Mouse (Mus musculus): Measurements from ENCODE around the gene Ccdc12. TPM values are rescaled to one million over a fixed set of nuclear protein-coding genes. Genes with fewer than 3 reads are reported as not detected.

Gene Ccdc12
- polyA plus RNA-seq, 1 experiment = 124 TPM

- peak; percentile 50 for DNase-seq
- Histone ChIP-seq H3K4me1 (ENCODE audit: control insufficient read depth, insufficient read depth, low read length) (peaks cover 45% of the 10 kb centered on the region), H3K4me3 (replicated peaks; ENCODE audit: extremely low read depth, low read depth, low read length) (no peak overlapping the region)
- TF ChIP-seq POLR2A (IDR thresholded peaks at IDR 0.05; ENCODE audit: borderline replicate concordance, extremely low read depth, low read depth, low read length) = no peak
- 29% methylated on average over 4 of the region's 4 CpGs for WGBS
Measured at GRCm38 (mm10) chr9:110683574-110684099, 27.3 kb downstream of the Ccdc12 start.

DNA sequence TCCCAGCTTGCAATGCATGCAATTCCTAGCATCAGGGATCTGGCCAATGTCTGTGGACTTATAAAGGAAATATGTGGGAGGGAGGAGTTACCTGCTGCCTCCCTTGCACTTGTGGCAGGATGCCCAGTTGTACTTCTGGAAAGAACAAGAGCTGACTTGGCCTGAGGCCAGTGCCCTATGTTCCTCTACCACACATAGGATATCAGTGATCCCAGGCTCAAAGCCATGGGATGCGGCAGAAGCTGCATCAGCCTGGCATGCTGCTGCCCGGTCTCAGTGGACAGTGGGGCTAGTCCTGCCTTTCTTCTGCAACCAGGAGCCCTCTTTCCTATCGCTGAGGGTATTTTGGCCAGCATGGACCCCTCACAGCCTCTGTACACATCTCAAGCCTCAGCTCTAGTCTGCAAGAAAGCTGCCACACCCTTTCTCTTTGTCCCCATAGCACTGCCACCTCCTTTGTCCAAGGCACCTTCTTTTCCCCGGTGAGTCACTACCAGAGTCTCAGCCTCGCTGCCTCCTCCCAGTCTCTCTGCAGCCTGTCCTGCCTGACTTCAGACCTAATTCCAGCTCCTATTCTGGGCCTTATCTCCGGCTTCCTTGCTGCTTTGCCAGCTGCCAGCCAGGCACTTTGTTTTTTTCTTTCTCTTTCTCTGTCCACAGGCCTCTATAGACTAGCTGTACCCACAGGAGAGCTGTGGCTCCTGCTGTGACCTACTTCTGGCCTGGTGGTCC, 28.0 kb downstream of the Ccdc12 start:
- peak; percentile 87 for DNase-seq
- no peak overlapping the region for H3K4me3 ChIP-seq (replicated peaks; ENCODE audit: extremely low read depth, low read depth, low read length)

DNA sequence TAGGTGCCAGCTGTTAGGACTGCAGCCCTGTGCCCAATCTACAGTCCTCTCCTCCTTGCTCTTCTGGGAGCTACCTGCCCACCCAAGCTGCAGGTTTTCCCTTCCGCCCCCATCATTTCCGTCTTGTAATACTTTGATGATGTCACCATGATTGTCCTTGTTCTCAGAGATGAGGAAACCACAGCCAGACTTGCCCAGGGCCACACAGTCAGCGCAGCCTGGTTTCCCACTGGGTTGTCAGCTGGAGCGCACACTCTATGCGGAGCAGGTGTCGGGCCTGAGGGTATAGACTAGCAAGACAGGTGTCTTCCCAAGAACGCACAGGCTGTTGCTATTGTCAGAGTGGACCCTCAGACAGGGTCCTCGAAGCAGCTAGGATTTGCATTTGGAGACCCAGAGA, 28.9 kb downstream of the Ccdc12 start:
- no peak overlapping the region for H3K4me3 ChIP-seq (replicated peaks; ENCODE audit: extremely low read depth, low read depth, low read length)
- 75% methylated on average over 8 of the region's 8 CpGs for WGBS
- H3K4me1 ChIP-seq (ENCODE audit: control insufficient read depth, insufficient read depth, low read length) = peaks cover 47% of the 10 kb centered on the region
- no peak for DNase-seq
- TF ChIP-seq POLR2A (IDR thresholded peaks at IDR 0.05; ENCODE audit: borderline replicate concordance, extremely low read depth, low read depth, low read length) (no peak), CTCF (IDR thresholded peaks at IDR 0.05; ENCODE audit: insufficient read depth, low read length) (no peak)

More for the DNA sequence above, 28.0 kb downstream of the Ccdc12 start:
- TF ChIP-seq CTCF (IDR thresholded peaks at IDR 0.05; ENCODE audit: insufficient read depth, low read length) = no peak
- TF ChIP-seq POLR2A (IDR thresholded peaks at IDR 0.05; ENCODE audit: borderline replicate concordance, extremely low read depth, low read depth, low read length) = no peak
- peaks cover 45% of the 10 kb centered on the region for H3K4me1 ChIP-seq (ENCODE audit: control insufficient read depth, insufficient read depth, low read length)
- 16% methylated on average over 6 of the region's 6 CpGs for WGBS

DNA sequence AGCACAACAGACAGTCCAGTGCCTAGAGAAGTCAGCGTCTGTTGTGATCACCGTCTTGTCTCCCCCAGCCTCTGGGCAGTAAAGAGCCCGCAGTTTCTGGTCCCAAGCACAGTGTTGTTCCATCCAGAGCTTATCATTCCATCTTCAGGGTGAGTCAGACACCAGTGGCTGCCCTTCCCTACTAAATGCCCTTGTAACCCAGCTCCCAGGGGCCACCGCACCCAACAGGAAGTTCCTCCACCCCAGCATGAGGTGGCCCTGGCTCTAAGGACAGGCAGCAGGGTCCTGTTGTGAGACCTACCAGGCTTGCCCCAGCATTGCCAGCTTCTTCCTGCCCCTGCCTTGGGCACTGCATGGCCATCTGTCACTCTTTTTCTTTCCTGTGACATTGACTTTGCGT, 29.3 kb downstream of the Ccdc12 start:
- WGBS = 43% methylated on average over 5 of the region's 5 CpGs
- TF ChIP-seq POLR2A (IDR thresholded peaks at IDR 0.05; ENCODE audit: borderline replicate concordance, extremely low read depth, low read depth, low read length) (no peak), CTCF (IDR thresholded peaks at IDR 0.05; ENCODE audit: insufficient read depth, low read length) (no peak)
- Histone ChIP-seq H3K4me1 (ENCODE audit: control insufficient read depth, insufficient read depth, low read length) (peaks cover 48% of the 10 kb centered on the region), H3K4me3 (replicated peaks; ENCODE audit: extremely low read depth, low read depth, low read length) (no peak overlapping the region)
- no peak for DNase-seq

- whole genome bisulfite sequencing = 64% methylated on average over 3 of the region's 3 CpGs
- Histone ChIP-seq H3K4me3 (replicated peaks; ENCODE audit: extremely low read depth, low read depth, low read length) (no peak overlapping the region), H3K4me1 (ENCODE audit: control insufficient read depth, insufficient read depth, low read length) (peaks cover 48% of the 10 kb centered on the region)
- no peak for DNase-seq
- TF ChIP-seq POLR2A (IDR thresholded peaks at IDR 0.05; ENCODE audit: borderline replicate concordance, extremely low read depth, low read depth, low read length) = no peak
- no peak for TF ChIP-seq CTCF (IDR thresholded peaks at IDR 0.05; ENCODE audit: insufficient read depth, low read length)
Measured at GRCm38 (mm10) chr9:110686472-110686871, 30.2 kb downstream of the Ccdc12 start.

- WGBS = 78% methylated on average over 5 of the region's 5 CpGs
- H3K4me1 ChIP-seq (ENCODE audit: control insufficient read depth, insufficient read depth, low read length) = peaks cover 46% of the 10 kb centered on the region
- no peak overlapping the region for H3K4me3 ChIP-seq (replicated peaks; ENCODE audit: extremely low read depth, low read depth, low read length)
- no peak for DNase-seq
- TF ChIP-seq POLR2A (IDR thresholded peaks at IDR 0.05; ENCODE audit: borderline replicate concordance, extremely low read depth, low read depth, low read length) (no peak), CTCF (IDR thresholded peaks at IDR 0.05; ENCODE audit: insufficient read depth, low read length) (no peak)
Measured at GRCm38 (mm10) chr9:110687061-110687460, 30.8 kb downstream of the Ccdc12 start.

GRCm38 (mm10) chr9:110687846-110688245, 31.5 kb downstream of the Ccdc12 start:
- no peak overlapping the region for H3K4me3 ChIP-seq (replicated peaks; ENCODE audit: extremely low read depth, low read depth, low read length)
- TF ChIP-seq POLR2A (IDR thresholded peaks at IDR 0.05; ENCODE audit: borderline replicate concordance, extremely low read depth, low read depth, low read length) = no peak
- TF ChIP-seq CTCF (IDR thresholded peaks at IDR 0.05; ENCODE audit: insufficient read depth, low read length) = no peak
- DNase-seq = no peak
- peaks cover 39% of the 10 kb centered on the region for H3K4me1 ChIP-seq (ENCODE audit: control insufficient read depth, insufficient read depth, low read length)
- WGBS = 65% methylated on average over 2 of the region's 2 CpGs

DNA sequence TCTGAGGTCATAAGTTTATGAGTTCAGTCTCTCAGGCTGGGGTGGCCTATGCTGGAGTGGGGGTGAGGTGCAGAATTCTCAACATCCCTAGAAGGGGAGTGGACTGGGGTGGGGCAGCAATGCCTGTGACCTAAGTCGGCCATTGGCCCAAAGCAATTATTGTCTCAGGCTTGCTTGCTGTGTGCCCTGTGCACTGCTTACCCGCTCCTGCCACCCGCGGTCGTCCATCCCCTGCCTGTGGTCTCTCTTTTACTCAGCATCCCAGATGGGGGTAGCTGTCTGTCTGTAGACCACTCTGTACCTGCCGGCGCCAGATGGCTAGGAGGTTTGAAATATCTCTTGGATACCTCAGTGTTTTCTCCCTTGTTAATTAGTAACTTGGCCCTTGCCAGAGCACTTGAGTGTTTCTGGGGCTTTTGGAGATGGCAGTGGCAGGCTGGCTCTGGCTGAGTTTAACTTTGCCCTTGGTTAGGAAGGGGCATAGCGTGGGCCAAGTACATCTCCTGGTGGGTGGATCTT, 33.0 kb downstream of the Ccdc12 start:
- Histone ChIP-seq H3K4me1 (ENCODE audit: control insufficient read depth, insufficient read depth, low read length) (peaks cover 25% of the 10 kb centered on the region), H3K4me3 (replicated peaks; ENCODE audit: extremely low read depth, low read depth, low read length) (no peak overlapping the region)
- DNase-seq = peak; percentile 66
- WGBS = 72% methylated on average over 8 of the region's 8 CpGs
- TF ChIP-seq CTCF (IDR thresholded peaks at IDR 0.05; ENCODE audit: insufficient read depth, low read length) = no peak
- TF ChIP-seq POLR2A (IDR thresholded peaks at IDR 0.05; ENCODE audit: borderline replicate concordance, extremely low read depth, low read depth, low read length) = no peak

DNA sequence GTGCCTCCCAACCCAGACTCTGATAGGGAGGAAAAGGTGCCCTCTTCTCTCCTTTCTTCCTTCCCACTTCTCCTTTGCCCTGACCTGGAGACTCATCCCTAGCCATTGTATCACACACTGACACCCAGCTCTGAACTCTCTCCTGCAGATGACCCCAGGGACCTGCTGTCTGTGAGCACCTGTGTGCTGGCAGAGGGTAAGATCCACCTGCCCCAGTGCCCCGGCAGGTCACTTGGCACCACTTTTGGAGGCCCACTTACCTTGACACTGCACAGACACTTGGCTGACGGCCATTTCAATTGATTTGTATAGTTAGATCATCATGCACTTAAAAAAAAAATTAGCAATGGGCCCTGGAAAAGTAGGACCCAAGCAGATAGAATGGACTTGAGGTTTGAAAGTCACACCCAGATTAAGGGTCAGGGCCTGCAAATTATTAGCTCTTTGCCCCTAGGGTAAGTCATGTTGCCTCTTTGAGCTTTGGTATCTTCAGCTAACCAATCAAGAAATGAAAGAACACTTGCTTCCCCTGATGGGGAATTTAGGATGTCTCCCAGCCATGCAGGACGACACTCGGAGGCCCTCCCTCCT, 39.0 kb downstream of the Ccdc12 start:
- 82% methylated on average over 4 of the region's 4 CpGs for WGBS
- no peak for DNase-seq
- TF ChIP-seq POLR2A (IDR thresholded peaks at IDR 0.05; ENCODE audit: borderline replicate concordance, extremely low read depth, low read depth, low read length) (no peak), CTCF (IDR thresholded peaks at IDR 0.05; ENCODE audit: insufficient read depth, low read length) (no peak)
- no peak overlapping the region for H3K4me3 ChIP-seq (replicated peaks; ENCODE audit: extremely low read depth, low read depth, low read length)
- H3K4me1 ChIP-seq (ENCODE audit: control insufficient read depth, insufficient read depth, low read length) = peaks cover 6% of the 10 kb centered on the region

All from lung, adult 2 months (tissue).